Mouse (Mus musculus): Measurements from ENCODE around the gene Zfyve26. TPM values are rescaled to one million over a fixed set of nuclear protein-coding genes. Genes with fewer than 3 reads are reported as not detected.
A peak's percentile ranks its signal among the peaks of the same experiment; 100 is the strongest.

Gene Zfyve26
- polyA plus RNA-seq, 1 experiment: 33.6 TPM

DNA sequence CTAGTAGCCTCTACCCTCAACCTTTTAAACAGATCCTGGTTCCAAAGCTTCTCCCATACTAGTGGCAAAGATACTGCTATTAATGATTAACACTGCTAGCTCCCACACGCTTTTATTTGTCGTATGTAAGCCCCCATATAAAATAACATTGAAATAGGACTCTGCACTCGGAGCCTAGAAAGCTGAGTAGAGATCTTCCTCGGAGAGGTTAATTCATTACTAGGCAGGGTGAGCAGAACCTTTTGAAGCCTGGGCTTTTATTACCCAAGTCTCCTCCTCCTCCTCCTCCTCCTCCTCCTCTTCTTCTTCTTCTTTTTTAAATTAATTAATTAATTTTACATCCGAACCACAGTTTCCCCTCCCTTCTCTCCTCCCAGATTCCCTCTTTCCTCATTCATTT is 78.6 kb downstream of the Zfyve26 start:
- Histone ChIP-seq H3K9ac (ENCODE audit: low read depth, poor library complexity, severe bottlenecking) (no peak overlapping the region), H3K4me1 (ENCODE audit: control insufficient read depth, insufficient read depth, low read length) (no peaks in the 10 kb centered on the region), H3K4me3 (ENCODE audit: low read depth, low read length) (no peak overlapping the region), H3K27me3 (ENCODE audit: control insufficient read depth, insufficient read depth, low read length, poor library complexity, severe bottlenecking) (no peaks in the 10 kb centered on the region), H3K9me3 (replicated peaks; ENCODE audit: control insufficient read depth, insufficient read depth, low read length, poor library complexity, severe bottlenecking) (no peaks in the 10 kb centered on the region), H3K27ac (ENCODE audit: insufficient read depth, low read length) (no peak overlapping the region), H3K36me3 (ENCODE audit: control insufficient read depth, insufficient read depth, low read length, poor library complexity, severe bottlenecking) (no peaks in the 10 kb centered on the region)
- TF ChIP-seq CTCF (IDR thresholded peaks at IDR 0.05; ENCODE audit: low read depth, low read length) (no peak), POLR2A (IDR thresholded peaks at IDR 0.05; ENCODE audit: insufficient read depth, low read length) (no peak), EP300 (IDR thresholded peaks at IDR 0.05; ENCODE audit: insufficient read depth, low read depth, low read length) (no peak)

DNA sequence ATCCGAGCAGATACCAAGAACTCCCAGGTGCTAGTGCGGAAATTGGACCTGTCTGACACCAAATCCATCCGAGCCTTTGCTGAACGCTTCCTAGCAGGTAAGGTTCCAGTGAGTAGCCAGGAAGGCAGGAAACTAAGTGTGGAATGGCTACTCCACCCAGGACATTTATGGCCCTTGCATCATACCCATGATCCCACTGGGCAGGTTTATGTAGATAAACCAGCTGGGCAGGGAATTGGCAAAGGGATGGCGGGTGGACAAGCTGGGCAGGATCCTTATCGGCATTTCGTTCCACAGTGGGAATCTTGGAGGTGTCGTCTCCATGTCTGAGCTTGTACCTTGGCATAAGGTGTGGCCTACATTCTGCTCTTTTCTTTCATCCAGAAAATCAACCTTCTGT is 84.7 kb downstream of the Zfyve26 start:
- TF ChIP-seq CTCF (IDR thresholded peaks at IDR 0.05; ENCODE audit: low read depth, low read length) (no peak), POLR2A (IDR thresholded peaks at IDR 0.05; ENCODE audit: insufficient read depth, low read length) (no peak)
- Histone ChIP-seq H3K4me3 (ENCODE audit: low read depth, low read length) (no peak overlapping the region), H3K9ac (ENCODE audit: low read depth, poor library complexity, severe bottlenecking) (no peak overlapping the region), H3K4me1 (ENCODE audit: control insufficient read depth, insufficient read depth, low read length) (no peaks in the 10 kb centered on the region), H3K27ac (ENCODE audit: insufficient read depth, low read length) (no peak overlapping the region), H3K9me3 (replicated peaks; ENCODE audit: control insufficient read depth, insufficient read depth, low read length, poor library complexity, severe bottlenecking) (no peaks in the 10 kb centered on the region), H3K27me3 (ENCODE audit: control insufficient read depth, insufficient read depth, low read length, poor library complexity, severe bottlenecking) (no peaks in the 10 kb centered on the region), H3K36me3 (ENCODE audit: control insufficient read depth, insufficient read depth, low read length, poor library complexity, severe bottlenecking) (no peaks in the 10 kb centered on the region)

DNA sequence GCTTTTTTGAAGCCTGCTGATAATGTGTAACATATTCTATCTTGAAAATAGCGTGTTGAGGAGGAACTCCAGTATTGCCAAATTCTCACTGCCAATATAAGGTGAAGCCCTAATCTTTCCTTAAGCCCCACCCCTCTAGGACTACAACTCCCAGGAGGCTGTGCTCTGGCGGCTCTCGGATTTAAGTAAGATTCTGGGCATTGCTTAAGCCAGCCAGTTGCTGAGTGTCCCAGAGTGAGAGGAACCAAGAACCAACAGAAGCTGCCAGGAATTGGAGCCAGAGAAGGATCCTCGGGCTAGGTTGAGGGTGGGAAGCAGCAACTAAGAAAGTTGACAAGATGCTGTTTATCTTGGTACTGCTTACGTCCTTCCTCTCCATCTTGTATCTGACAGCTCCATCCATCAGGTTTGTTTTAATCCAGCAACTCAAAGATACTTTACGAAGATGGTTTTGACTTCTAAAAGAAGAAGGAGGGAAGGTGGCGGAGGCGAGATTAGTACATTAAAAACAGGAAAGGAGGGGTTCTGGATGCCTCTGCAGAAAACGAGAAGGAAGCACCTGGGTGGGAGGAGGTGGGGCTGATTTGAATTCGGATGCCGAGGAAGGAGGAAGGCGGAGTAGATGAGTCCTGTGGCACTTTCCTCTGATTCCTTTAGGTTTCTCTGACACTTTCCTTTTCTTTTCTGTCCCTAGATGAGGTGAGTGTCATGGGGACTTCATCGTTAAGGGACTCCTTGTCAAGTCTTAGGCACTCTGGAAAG is 87.2 kb downstream of the Zfyve26 start, which contains the start of gene Rdh12:
Gene Rdh12, plus strand, starts transcription at position 212 of the 762 bp plus-strand sequence.
- Histone ChIP-seq H3K9me3 (replicated peaks; ENCODE audit: control insufficient read depth, insufficient read depth, low read length, poor library complexity, severe bottlenecking) (no peaks in the 10 kb centered on the region), H3K27ac (ENCODE audit: insufficient read depth, low read length) (no peak within 1 kb of the TSS), H3K36me3 (ENCODE audit: control insufficient read depth, insufficient read depth, low read length, poor library complexity, severe bottlenecking) (no peaks in the 10 kb centered on the region), H3K27me3 (ENCODE audit: control insufficient read depth, insufficient read depth, low read length, poor library complexity, severe bottlenecking) (no peaks in the 10 kb centered on the region), H3K9ac (ENCODE audit: low read depth, poor library complexity, severe bottlenecking) (no peak within 1 kb of the TSS), H3K4me1 (ENCODE audit: control insufficient read depth, insufficient read depth, low read length) (no peaks in the 10 kb centered on the region), H3K4me3 (ENCODE audit: low read depth, low read length) (peak within 1 kb of the TSS; percentile 63)
- TF ChIP-seq EP300 (IDR thresholded peaks at IDR 0.05; ENCODE audit: insufficient read depth, low read depth, low read length): no peak
- TF ChIP-seq POLR2A (IDR thresholded peaks at IDR 0.05; ENCODE audit: insufficient read depth, low read length): no peak
- TF ChIP-seq CTCF (IDR thresholded peaks at IDR 0.05; ENCODE audit: low read depth, low read length): no peak

DNA sequence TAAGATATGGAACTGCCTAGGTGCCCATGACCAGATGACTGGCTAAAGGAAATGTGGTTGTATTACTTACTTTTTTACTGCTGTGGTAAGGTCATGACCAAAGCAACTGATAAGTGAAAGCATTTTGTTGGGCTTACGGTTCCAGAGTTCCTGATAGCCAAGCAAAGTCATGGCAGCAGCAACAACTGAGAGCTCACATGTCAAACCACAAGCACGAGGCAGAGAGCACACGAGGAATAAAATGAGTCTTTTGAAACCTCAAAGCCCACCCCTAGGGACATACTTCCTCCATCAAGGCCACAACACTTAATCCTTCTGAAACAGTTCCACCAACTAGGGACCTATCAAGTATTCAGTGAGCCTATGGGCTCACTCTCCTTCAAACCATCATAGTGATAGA is 94.2 kb downstream of the Zfyve26 start:
- Histone ChIP-seq H3K4me1 (ENCODE audit: control insufficient read depth, insufficient read depth, low read length) (no peaks in the 10 kb centered on the region), H3K27me3 (ENCODE audit: control insufficient read depth, insufficient read depth, low read length, poor library complexity, severe bottlenecking) (no peaks in the 10 kb centered on the region), H3K27ac (ENCODE audit: insufficient read depth, low read length) (no peak overlapping the region), H3K9ac (ENCODE audit: low read depth, poor library complexity, severe bottlenecking) (no peak overlapping the region), H3K36me3 (ENCODE audit: control insufficient read depth, insufficient read depth, low read length, poor library complexity, severe bottlenecking) (no peaks in the 10 kb centered on the region), H3K9me3 (replicated peaks; ENCODE audit: control insufficient read depth, insufficient read depth, low read length, poor library complexity, severe bottlenecking) (no peaks in the 10 kb centered on the region), H3K4me3 (ENCODE audit: low read depth, low read length) (no peak overlapping the region)
- TF ChIP-seq CTCF (IDR thresholded peaks at IDR 0.05; ENCODE audit: low read depth, low read length) (no peak), POLR2A (IDR thresholded peaks at IDR 0.05; ENCODE audit: insufficient read depth, low read length) (no peak), EP300 (IDR thresholded peaks at IDR 0.05; ENCODE audit: insufficient read depth, low read depth, low read length) (no peak)

DNA sequence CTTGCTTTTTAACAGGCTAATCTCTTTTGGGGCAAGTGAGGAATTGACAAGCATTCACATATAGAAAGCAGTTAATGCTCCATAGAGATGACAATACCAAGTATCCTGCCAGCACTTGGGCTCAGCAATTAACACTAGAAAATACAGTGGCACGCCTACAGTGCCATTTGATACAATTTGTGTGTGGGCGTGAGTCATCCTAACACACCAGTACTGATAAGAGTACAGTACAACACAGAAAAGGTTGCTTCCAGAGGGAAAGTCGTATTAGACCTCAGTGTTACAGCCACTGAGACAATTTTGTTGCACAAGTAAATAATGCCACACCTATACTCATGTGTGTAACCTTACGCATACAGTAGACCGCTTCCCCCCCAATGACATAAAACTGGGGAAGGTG is 99.0 kb downstream of the Zfyve26 start:
- TF ChIP-seq CTCF (IDR thresholded peaks at IDR 0.05; ENCODE audit: low read depth, low read length) (no peak), EP300 (IDR thresholded peaks at IDR 0.05; ENCODE audit: insufficient read depth, low read depth, low read length) (no peak), POLR2A (IDR thresholded peaks at IDR 0.05; ENCODE audit: insufficient read depth, low read length) (no peak)
- no peaks in the 10 kb centered on the region for H3K4me1 ChIP-seq (ENCODE audit: control insufficient read depth, insufficient read depth, low read length)
- no peaks in the 10 kb centered on the region for H3K36me3 ChIP-seq (ENCODE audit: control insufficient read depth, insufficient read depth, low read length, poor library complexity, severe bottlenecking)
- H3K4me3 ChIP-seq (ENCODE audit: low read depth, low read length): no peak overlapping the region
- no peaks in the 10 kb centered on the region for H3K27me3 ChIP-seq (ENCODE audit: control insufficient read depth, insufficient read depth, low read length, poor library complexity, severe bottlenecking)
- H3K9ac ChIP-seq (ENCODE audit: low read depth, poor library complexity, severe bottlenecking): no peak overlapping the region
- no peak overlapping the region for H3K27ac ChIP-seq (ENCODE audit: insufficient read depth, low read length)
- no peaks in the 10 kb centered on the region for H3K9me3 ChIP-seq (replicated peaks; ENCODE audit: control insufficient read depth, insufficient read depth, low read length, poor library complexity, severe bottlenecking)

DNA sequence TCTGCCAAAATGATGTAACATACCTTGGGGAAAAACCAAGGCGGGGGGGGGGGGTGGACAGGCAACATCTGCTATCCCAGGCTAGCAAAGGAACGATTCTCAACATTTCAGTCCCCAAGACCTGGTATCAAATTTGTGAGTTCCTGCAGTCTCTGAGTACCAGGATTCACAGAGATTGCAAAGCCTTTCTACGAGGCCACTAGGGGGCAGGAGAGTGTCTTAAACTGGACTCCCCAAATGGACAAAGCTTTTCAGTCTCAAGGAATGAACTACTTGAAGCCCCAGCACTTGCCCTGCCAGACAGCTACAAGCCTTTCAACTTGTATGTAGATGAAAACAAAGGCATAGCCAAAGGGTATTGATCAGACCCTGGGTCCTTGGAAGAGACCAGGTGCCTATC is 102.7 kb downstream of the Zfyve26 start:
- H3K9me3 ChIP-seq (replicated peaks; ENCODE audit: control insufficient read depth, insufficient read depth, low read length, poor library complexity, severe bottlenecking): no peaks in the 10 kb centered on the region
- H3K27me3 ChIP-seq (ENCODE audit: control insufficient read depth, insufficient read depth, low read length, poor library complexity, severe bottlenecking): no peaks in the 10 kb centered on the region
- no peak overlapping the region for H3K4me3 ChIP-seq (ENCODE audit: low read depth, low read length)
- H3K9ac ChIP-seq (ENCODE audit: low read depth, poor library complexity, severe bottlenecking): no peak overlapping the region
- H3K27ac ChIP-seq (ENCODE audit: insufficient read depth, low read length): no peak overlapping the region
- no peaks in the 10 kb centered on the region for H3K4me1 ChIP-seq (ENCODE audit: control insufficient read depth, insufficient read depth, low read length)
- peaks cover 1% of the 10 kb centered on the region; the same call in 1 of the 2 replicates for H3K36me3 ChIP-seq (ENCODE audit: control insufficient read depth, insufficient read depth, low read length, poor library complexity, severe bottlenecking)
- TF ChIP-seq POLR2A (IDR thresholded peaks at IDR 0.05; ENCODE audit: insufficient read depth, low read length) (no peak), EP300 (IDR thresholded peaks at IDR 0.05; ENCODE audit: insufficient read depth, low read depth, low read length) (no peak), CTCF (IDR thresholded peaks at IDR 0.05; ENCODE audit: low read depth, low read length) (peak; percentile 45)
